Mouse (Mus musculus): ENCODE measurements at regions not wholly inside any gene's neighbourhood (a gene's known extent, or its start where the extent isn't known, plus 50 kb on each side); places are given as distances from the start of the nearest gene placed in this dataset.

DNA sequence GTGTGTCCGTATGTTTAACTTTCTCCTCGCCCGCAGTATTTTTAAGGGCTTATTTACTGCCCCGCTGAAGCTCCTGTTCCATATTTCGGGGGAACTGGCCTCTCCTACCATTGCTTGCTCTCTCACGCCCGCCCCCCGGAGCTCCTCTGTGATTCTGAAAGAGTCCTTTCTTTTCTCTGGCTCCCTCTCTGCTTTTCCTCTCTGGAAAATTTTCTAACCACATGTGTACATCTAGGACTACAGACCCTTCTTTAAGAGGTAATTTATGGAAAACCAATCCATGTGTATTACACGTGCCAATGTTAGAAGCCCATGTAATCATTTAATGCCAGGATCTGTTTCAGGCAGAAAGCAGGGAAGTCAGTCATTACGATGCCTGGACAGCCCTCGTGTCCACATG lies 106.6 kb upstream of the Oxgr1 start:
- TF ChIP-seq CTCF (IDR thresholded peaks at IDR 0.05; ENCODE audit: low read depth) (no peak), EP300 (IDR thresholded peaks at IDR 0.05; ENCODE audit: low read depth) (no peak)

All from heart, postnatal 0 days (tissue).